Mouse (Mus musculus) heart, embryonic 12.5 days (tissue): ENCODE measurements around the gene Lin28a. TPM values are rescaled to one million over a fixed set of nuclear protein-coding genes. Genes with fewer than 3 reads are reported as not detected.
"Not testable (repeated sequence)": the region's sequence is repeated elsewhere in the genome, so short reads cannot be mapped to it uniquely, and the experiment has no call there.

Source experiments
- ATAC-seq: fragments of 200-750 bp; cut with Nextera tagmentation; 2 replicates; pipeline ENCODE4 v1.8.0; 2017; ENCODE audit warnings: moderate TSS enrichment, moderate library complexity; ENCODE audit not compliant: insufficient number of reproducible peaks, low FRiP score
- H3K27ac ChIP-seq: fragments of 300-500 bp; sonication (generic); 2 replicates; pipeline ENCODE4 v1.5.1; 2016; ENCODE audit warnings: mild to moderate bottlenecking, moderate library complexity; ENCODE audit not compliant: poor library complexity, severe bottlenecking
- H3K27me3 ChIP-seq: fragments of 300-500 bp; sonication (generic); replicated peaks from 2 replicates; pipeline ENCODE4 v1.6.1; 2016; ENCODE audit warnings: mild to moderate bottlenecking, moderate library complexity
- H3K36me3 ChIP-seq: fragments of 300-500 bp; sonication (generic); 2 replicates; pipeline ENCODE4 v1.6.1; 2016; ENCODE audit warnings: mild to moderate bottlenecking, moderate library complexity
- H3K4me1 ChIP-seq: fragments of 300-500 bp; sonication (generic); replicated peaks from 2 replicates; pipeline ENCODE4 v1.6.1; 2016; ENCODE audit warnings: mild to moderate bottlenecking
- H3K4me2 ChIP-seq: fragments of 300-500 bp; sonication (generic); 2 replicates; pipeline ENCODE4 v1.6.1; 2016; ENCODE audit warnings: mild to moderate bottlenecking, moderate library complexity
- H3K4me3 ChIP-seq: fragments of 300-500 bp; sonication (generic); 2 replicates; pipeline ENCODE4 v1.5.1; 2016; ENCODE audit warnings: mild to moderate bottlenecking
- H3K9ac ChIP-seq: fragments of 300-500 bp; sonication (generic); 2 replicates; pipeline ENCODE4 v1.6.1; 2016; ENCODE audit warnings: mild to moderate bottlenecking, moderate library complexity
- H3K9me3 ChIP-seq: fragments of 300-500 bp; sonication (generic); replicated peaks from 2 replicates; pipeline ENCODE4 v1.6.1; 2016; ENCODE audit warnings: mild to moderate bottlenecking, moderate library complexity
- WGBS: fragments of 180-500 bp; shearing (Covaris S2); methylation state at CpG from one replicate; pipeline ENCODE4 v1.1.7; 2016; 5-methylcytosine and 5-hydroxymethylcytosine counted together
- polyA plus RNA-seq: library from polyadenylated mRNA; unstranded; fragments of >200 nt; fragmentation: Nextera tagmentation; extraction: Ambion mirVana; gene quantifications from 2 replicates; pipeline ENCODE4 v1.2.1, GENCODE M21; 2016

Gene Lin28a
- polyA plus RNA-seq, 1 experiment from 2014 or later: 0.64 TPM

DNA sequence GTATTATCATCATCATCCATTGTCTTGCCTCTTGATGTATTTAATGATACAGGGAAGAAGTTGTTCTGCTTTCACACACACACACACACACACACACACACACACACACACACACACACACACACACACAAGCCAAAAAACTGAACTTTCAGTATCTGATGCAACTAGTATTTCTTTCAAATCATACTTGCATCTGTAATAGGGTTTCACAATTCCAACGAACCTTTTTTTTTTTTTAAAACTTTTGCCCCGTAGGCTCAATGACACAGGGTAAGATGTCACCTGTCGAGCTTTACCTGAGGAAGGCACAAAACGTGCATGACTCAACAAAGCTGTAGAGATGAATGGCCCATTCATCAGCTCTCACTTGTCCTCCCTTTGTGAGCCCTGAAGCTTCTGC is 16.4 kb downstream of the Lin28a start:
- Histone ChIP-seq H3K4me1 (peaks cover 23% of the 10 kb centered on the region), H3K9ac (no peak overlapping the region), H3K4me2 (no peak overlapping the region), H3K27ac (no peak overlapping the region), H3K9me3 (no peaks in the 10 kb centered on the region), H3K36me3 (peaks cover 3% of the 10 kb centered on the region; the same call in 1 of the 2 replicates), H3K4me3 (no peak overlapping the region), H3K27me3 (no peaks in the 10 kb centered on the region)
- no peak for ATAC-seq
- 65% methylated on average over 4 of the region's 4 CpGs for WGBS

DNA sequence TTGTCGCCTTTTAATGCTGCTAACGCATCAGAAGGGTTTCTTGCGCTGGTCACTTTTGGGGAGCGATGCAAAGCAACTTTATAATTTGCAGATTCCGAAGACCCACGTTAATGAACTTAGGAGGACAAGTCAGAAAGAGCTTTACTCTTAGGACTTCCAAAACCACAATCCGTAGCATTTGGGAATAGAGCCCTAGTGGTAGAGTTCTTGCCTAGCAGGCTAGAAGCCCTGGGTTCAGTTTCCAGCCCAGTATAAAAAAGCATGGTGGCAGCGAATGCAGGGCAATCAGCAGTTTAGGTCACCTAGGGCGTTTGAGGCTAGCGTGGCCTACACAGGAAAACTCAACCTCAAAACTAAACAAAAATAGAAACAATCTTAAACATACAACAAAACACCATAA is 16.9 kb downstream of the Lin28a start:
- Histone ChIP-seq H3K36me3 (peaks cover 8% of the 10 kb centered on the region), H3K4me2 (no peak overlapping the region), H3K27me3 (no peaks in the 10 kb centered on the region), H3K4me3 (no peak overlapping the region; the same call in 1 of the 2 replicates), H3K9ac (no peak overlapping the region), H3K9me3 (no peaks in the 10 kb centered on the region), H3K27ac (no peak overlapping the region), H3K4me1 (peaks cover 23% of the 10 kb centered on the region)
- ATAC-seq: no peak
- 49% methylated on average over 10 of the region's 10 CpGs for WGBS

DNA sequence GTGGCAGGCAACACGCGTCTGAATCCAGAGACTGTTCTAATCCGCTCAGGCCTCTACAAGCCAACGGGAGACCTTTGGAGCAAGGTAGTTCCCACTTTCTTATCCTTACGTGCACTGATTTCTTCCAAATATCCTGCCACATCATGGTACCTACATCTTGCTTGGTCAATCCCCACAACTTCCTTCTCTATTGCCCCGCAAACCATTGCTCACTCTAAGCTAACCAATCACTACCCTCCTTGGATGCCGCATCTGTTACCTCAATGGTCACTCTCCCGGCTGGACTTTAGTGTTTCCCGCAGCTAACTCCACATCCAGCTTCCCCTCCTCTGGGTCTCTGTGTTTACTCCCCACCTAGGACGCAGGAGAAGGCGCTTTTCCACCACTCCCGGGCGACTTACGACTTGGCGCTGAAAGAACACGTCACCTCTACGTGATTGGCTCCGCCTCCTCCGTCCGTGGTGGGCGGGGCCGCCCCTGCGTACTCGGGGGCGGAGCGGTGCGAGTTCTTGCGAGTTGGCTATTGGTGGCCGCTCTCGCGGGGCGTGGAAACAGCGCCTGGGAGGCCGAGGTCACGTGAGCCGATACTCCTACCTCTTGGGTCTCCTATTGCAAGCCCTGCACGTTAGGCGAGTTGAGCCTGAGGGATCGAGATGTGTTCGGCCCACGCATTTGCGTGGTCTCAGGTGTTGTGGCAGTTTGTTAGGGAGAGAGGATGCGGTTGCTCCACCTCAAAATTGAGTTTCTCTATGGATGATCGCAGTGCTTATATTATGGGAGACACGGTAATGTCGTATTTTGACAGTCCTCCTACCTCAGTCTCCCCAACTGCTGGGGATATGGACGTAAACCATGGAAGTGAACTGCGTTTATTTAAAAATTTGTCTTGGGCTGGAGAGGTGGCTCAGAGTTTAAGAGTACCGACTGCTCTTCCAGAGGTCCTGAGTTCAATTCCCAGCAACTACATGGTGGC is 17.9 kb downstream of the Lin28a start, which contains the start of gene Dhdds:
TSS of gene Dhdds (minus strand) at position 453 of the 973 bp plus-strand sequence.
- Histone ChIP-seq H3K9me3 (no peaks in the 10 kb centered on the region), H3K27ac (peak within 1 kb of the TSS; percentile 47), H3K4me2 (peak within 1 kb of the TSS; percentile 92), H3K27me3 (no peaks in the 10 kb centered on the region), H3K36me3 (peaks cover 17% of the 10 kb centered on the region), H3K9ac (peak within 1 kb of the TSS; percentile 83), H3K4me3 (peak within 1 kb of the TSS; percentile 83), H3K4me1 (peaks cover 19% of the 10 kb centered on the region)
- ATAC-seq: peak; percentile 99
- WGBS: 1% methylated on average over 49 of the region's 49 CpGs

DNA sequence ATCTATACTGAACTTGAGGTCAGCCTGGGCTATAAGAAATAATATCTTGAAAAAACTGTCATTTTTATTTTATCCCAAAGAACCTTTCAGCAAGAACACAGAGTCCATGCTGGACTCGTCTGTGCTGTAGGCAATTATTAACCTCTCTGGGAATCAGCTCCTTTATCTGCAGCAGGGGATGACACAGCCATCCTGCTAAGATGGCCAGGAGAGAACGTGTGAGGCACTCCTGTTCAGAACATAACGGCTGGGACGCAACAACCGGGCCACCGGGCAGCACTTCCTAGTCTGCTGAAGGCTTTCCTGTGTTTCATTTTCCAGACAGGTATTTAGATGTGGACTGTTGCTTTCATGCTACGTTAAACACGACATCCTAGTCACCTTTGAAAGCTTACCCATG is 23.9 kb downstream of the Lin28a start:
- no peak for ATAC-seq
- Histone ChIP-seq H3K9me3 (no peaks in the 10 kb centered on the region), H3K27ac (no peak overlapping the region), H3K36me3 (peaks cover 72% of the 10 kb centered on the region), H3K9ac (no peak overlapping the region), H3K4me2 (no peak overlapping the region), H3K4me1 (peaks cover 3% of the 10 kb centered on the region; the same call in 1 of the 2 replicates), H3K4me3 (no peak overlapping the region), H3K27me3 (no peaks in the 10 kb centered on the region)
- WGBS: 91% methylated on average over 8 of the region's 8 CpGs

DNA sequence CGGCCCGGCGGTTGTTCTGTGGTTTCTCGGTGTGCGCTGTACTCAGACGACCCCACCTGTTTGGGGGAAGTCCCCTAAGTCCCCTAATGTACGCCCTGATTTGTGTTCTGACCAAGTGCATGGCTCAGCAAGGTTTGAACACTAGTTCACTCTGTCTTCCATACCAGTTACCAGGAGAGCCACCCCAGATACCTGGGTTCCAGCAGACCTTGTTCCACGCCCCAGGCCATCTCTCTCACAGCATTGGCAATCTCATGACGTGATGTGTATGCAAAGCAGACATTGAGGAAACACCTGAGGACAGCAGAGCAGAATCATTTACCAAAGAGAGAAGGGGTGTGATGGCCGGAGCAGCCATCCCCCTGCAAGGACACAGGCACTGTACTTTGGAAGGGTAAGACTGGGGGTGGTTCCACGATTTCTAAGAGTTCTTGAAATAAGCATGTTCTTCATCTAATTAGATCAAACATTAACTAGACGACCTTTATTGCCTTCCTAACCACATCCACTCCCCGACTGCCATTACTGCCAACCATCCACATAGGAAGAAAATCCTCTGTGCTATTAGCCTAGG is 27.5 kb downstream of the Lin28a start:
- ATAC-seq: no peak
- 90% methylated on average over 13 of the region's 13 CpGs for WGBS
- no peak overlapping the region for H3K9ac ChIP-seq
- H3K36me3 ChIP-seq: peaks cover 90% of the 10 kb centered on the region
- H3K27ac ChIP-seq: no peak overlapping the region
- no peak overlapping the region for H3K4me3 ChIP-seq
- no peaks in the 10 kb centered on the region for H3K4me1 ChIP-seq
- no peak overlapping the region for H3K4me2 ChIP-seq
- H3K9me3 ChIP-seq: no peaks in the 10 kb centered on the region
- no peaks in the 10 kb centered on the region for H3K27me3 ChIP-seq

DNA sequence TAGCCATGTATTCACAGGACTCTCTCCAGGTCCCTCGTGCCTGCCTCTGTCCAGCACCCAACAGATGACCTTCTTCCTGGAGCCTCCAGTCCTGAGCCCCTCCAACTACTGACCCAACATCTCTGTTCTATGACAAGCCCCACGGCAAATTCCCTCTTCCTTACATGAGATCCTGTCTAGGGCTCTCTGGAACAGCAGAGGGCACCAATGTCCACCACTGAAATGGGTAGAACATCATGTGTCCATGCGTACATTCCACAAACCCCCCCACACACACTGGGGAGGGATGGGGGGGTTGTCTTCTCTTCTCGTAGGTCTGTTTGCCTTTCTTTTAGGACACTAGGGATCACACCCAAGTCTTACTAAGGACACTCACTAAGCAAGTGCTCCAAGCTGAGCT is 28.6 kb downstream of the Lin28a start:
- no peak overlapping the region for H3K4me2 ChIP-seq
- peaks cover 86% of the 10 kb centered on the region for H3K36me3 ChIP-seq
- H3K4me3 ChIP-seq: no peak overlapping the region
- H3K27ac ChIP-seq: no peak overlapping the region
- no peak overlapping the region for H3K9ac ChIP-seq
- WGBS: 61% methylated on average over 4 of the region's 4 CpGs
- no peak for ATAC-seq
- H3K27me3 ChIP-seq: no peaks in the 10 kb centered on the region
- H3K4me1 ChIP-seq: no peaks in the 10 kb centered on the region
- H3K9me3 ChIP-seq: no peaks in the 10 kb centered on the region

DNA sequence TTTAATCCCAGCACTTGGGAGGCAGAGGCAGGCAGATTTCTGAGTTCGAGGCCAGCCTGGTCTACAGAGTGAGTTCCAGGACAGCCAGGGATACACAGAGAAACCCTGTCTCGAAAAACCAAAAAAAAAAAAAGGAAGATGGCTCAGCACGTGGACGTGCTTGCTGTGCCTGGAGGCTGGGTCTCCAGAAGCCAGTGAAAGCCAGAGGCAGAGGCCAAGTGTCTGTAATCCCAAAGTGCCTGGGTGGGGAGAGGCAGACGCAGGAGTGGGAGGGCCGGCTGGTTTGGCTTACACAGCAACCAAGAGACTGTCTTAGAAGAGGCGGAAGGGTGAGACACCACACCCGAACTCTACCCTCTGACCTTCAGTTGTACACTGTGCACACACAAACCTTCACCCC is 30.4 kb downstream of the Lin28a start:
- not testable (repeated sequence) for H3K4me3 ChIP-seq, H3K4me1 ChIP-seq, H3K27me3 ChIP-seq, ATAC-seq, H3K9me3 ChIP-seq, H3K27ac ChIP-seq, H3K4me2 ChIP-seq, H3K9ac ChIP-seq
- H3K36me3 ChIP-seq: peaks cover 69% of the 10 kb centered on the region
- 93% methylated on average over 8 of the region's 8 CpGs for WGBS

DNA sequence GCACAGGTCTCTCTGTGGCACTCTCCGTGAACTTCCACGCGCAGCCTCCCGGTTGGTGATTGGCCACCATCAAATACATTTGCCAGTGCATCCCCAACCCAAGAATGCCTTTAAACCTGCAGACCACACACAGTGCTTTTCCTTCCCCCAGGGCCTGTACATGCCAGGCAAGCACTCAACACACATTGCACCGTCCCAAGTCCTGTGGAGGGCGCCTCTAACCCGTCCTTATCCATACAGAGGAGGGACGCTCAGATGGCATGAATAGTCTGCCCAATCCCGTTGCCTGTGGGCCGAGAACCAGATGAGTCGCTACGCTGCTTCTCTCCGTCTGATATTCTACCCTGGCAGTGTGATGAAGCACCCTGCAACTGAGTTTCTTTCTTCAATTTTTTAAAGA is 35.7 kb downstream of the Lin28a start:
- Histone ChIP-seq H3K4me2 (no peak overlapping the region), H3K27ac (no peak overlapping the region), H3K4me1 (peaks cover 19% of the 10 kb centered on the region), H3K4me3 (no peak overlapping the region), H3K9me3 (no peaks in the 10 kb centered on the region), H3K36me3 (peaks cover 58% of the 10 kb centered on the region), H3K9ac (no peak overlapping the region), H3K27me3 (no peaks in the 10 kb centered on the region)
- 86% methylated on average over 13 of the region's 13 CpGs for WGBS
- no peak for ATAC-seq

DNA sequence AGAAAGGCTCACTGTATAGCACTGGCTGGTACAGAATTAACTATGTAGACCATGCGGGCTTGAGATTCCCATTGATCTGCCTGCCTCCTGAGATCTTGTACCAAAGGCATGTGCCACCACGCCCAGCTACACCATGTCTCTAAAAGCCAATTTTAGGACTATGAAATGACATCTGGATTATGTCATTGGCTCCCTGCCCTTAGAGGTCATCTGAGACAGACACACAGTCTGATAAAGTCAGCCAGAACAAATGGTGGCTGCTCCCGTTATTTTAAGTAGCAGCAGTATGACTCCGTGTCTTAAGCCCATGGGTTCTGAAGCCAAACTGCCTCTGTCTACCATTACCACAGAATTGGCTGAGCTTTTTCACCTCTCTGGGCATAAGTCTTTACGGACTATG is 38.1 kb downstream of the Lin28a start:
- WGBS: 38% methylated on average over 5 of the region's 5 CpGs
- H3K36me3 ChIP-seq: peaks cover 50% of the 10 kb centered on the region
- H3K4me2 ChIP-seq: peak overlapping the region; percentile 24; the same call in 1 of the 2 replicates
- H3K4me1 ChIP-seq: peaks cover 19% of the 10 kb centered on the region
- H3K27me3 ChIP-seq: no peaks in the 10 kb centered on the region
- H3K27ac ChIP-seq: peak overlapping the region; percentile 89
- no peaks in the 10 kb centered on the region for H3K9me3 ChIP-seq
- H3K9ac ChIP-seq: 0 out of 2 replicates have a peak overlapping the region, but pooled peaks have one; percentile 24
- no peak overlapping the region for H3K4me3 ChIP-seq
- ATAC-seq: peak; percentile 36; the same call in 1 of the 2 replicates

DNA sequence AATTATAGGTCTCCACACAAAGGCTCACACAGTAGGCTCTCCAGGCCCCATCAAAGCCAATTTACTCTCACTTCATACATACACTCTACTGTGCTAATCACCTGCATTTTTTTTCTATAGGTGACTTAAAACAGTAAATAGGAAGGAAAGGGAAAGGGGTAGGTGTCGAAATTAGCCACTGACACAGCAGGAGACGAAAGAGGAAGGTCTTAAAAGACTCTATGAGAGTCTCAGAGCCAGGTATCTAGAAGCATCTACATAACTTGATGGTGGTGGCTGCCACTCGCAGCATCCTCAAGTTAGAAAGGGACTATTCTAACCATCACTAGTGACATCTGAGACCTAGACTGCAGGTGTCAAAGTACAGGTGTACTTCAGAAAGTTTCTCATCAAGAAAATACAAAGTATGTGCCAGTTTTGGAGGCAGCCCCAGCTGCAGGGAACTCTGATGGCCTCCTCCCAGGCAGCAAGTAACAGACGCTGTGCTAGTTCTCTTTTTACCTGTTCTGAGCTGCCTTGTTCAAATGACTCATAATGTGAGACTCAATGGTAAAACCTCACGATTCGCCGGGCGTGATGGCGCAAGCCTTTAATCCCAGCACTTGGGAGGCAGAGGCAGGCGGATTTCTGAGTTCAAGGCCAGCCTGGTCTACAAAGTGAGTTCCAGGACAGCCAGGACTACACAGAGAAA is 40.5 kb downstream of the Lin28a start:
- H3K4me1 ChIP-seq: peaks cover 22% of the 10 kb centered on the region
- H3K9ac ChIP-seq: no peak overlapping the region
- H3K27ac ChIP-seq: no peak overlapping the region
- ATAC-seq: no peak
- H3K9me3 ChIP-seq: no peaks in the 10 kb centered on the region
- 91% methylated on average over 10 of the region's 10 CpGs for WGBS
- no peak overlapping the region for H3K4me3 ChIP-seq
- H3K27me3 ChIP-seq: no peaks in the 10 kb centered on the region
- no peak overlapping the region for H3K4me2 ChIP-seq
- peaks cover 60% of the 10 kb centered on the region for H3K36me3 ChIP-seq

DNA sequence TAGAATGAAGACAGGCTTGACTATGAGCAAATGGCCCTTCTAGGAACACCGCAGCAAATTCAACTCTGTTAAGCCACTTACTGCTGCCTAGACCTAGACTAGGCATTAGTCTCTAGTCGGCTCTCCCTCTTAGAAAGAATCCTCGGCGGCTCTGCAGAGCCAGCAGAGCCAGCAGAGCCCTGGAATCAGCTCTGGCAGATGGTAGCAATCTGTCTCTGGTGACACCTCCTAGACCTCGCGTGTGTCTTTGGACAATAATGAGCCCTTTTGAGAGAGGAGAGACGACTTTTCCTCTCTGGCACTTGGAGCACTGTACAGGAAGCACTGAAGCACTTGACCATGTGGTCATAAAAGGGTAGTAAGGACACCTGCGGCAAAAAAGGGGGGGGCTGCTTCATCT is 46.9 kb downstream of the Lin28a start:
- no peak for ATAC-seq
- H3K27me3 ChIP-seq: no peaks in the 10 kb centered on the region
- no peak overlapping the region for H3K9ac ChIP-seq
- H3K36me3 ChIP-seq: peaks cover 39% of the 10 kb centered on the region
- no peak overlapping the region for H3K4me3 ChIP-seq
- H3K27ac ChIP-seq: no peak overlapping the region
- 74% methylated on average over 8 of the region's 8 CpGs for WGBS
- no peaks in the 10 kb centered on the region for H3K9me3 ChIP-seq
- H3K4me2 ChIP-seq: no peak overlapping the region
- peaks cover 21% of the 10 kb centered on the region for H3K4me1 ChIP-seq
